Mouse (Mus musculus) heart, adult 10 weeks (tissue): ENCODE measurements around the gene Etv2. TPM values are rescaled to one million over a fixed set of nuclear protein-coding genes. Genes with fewer than 3 reads are reported as not detected.

ENCODE experiments used
- polyA plus RNA-seq: library from polyadenylated mRNA; stranded (reverse); fragments of 350-450 nt; fragmentation: Illumina TruSeq; extraction: RNeasy Lipid Tissue Mini Kit (QIAGEN cat#74804); gene quantifications from one replicate; pipeline ENCODE4 v1.2.3, GENCODE M21; 2014; ENCODE audit warnings: low read depth, low replicate concordance

Etv2 gene
- polyA plus RNA-seq: not detected

DNA sequence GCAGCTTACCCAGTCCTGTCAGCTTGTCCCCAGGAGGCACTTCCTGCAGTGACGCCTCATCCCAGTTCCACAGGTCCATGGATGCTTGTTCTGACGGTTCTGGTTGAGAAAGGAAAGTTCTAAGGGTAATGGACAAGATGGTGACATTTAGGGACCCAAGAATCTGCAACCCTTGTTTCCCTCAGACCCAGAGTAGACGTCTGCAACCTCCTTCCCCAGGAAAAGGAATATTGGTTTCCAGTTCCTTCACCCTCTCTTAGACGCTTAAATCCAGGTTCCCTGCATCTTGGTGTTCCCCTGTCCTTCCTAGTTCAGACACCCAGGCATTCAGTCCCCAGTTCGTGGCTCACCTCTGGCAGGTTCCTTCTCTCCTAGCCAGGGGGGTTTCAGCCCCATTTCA, at the start of gene Etv2:
Gene Etv2 (minus strand): TSS at position 101 of the 400 bp plus-strand sequence.

DNA sequence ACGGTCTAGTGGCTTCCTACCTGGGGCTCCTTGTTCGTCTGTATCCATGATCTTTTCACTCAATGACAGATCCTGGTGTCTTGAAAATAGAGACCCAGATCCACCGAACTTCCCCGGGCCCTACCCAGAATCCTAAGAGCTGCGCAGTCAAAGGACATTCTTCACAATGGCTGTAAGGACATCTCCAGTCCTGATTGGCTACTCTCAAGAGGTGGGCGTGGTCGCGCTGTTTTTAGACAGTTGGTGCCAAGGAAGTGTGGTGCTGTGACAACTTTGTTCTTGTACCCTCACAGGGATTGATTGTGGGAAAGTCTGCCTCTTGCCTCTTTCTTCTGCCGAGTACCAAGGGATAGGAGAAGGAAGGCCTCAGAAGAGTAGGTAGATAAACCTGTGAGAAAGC, 35.8 kb upstream of the Etv2 start, which contains the start of gene Pmis2:
Gene Pmis2 (minus strand): TSS at position 126 of the 400 bp plus-strand sequence.

DNA sequence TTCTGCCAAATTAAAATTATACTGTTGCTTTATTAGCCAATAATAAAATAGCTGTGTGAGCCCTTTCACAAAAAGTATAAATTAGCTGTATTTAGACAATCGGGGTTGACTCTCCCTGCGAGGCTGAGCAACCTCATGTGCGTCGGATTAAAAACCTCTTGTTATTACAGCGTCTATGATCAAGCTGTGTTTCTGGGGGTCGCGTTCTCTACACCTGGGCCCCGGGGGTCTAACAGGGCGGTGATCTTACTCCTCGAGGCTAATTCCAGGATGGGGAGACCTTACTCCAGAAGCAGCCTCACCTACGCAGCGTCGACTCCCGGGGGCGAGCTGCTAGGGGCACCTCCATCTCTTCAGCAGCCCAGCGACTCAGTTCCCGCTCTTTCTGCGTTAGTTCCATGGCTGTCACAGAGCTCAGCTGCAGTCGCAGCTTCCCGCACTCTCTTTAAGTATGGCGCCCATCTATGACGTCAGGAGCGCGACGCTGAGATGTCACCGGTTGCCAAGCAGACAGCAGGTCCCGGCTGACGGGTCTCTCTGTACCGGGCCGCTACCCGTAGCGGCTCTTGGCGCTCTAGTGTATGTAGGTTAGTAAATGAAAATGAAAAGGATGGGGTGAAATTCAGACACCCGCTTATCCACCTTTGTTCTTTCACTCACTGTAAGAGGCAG, 29.0 kb upstream of the Etv2 start, which contains the start of gene Haus5:
Gene Haus5 (minus strand): TSS at position 466 of the 672 bp plus-strand sequence.

DNA sequence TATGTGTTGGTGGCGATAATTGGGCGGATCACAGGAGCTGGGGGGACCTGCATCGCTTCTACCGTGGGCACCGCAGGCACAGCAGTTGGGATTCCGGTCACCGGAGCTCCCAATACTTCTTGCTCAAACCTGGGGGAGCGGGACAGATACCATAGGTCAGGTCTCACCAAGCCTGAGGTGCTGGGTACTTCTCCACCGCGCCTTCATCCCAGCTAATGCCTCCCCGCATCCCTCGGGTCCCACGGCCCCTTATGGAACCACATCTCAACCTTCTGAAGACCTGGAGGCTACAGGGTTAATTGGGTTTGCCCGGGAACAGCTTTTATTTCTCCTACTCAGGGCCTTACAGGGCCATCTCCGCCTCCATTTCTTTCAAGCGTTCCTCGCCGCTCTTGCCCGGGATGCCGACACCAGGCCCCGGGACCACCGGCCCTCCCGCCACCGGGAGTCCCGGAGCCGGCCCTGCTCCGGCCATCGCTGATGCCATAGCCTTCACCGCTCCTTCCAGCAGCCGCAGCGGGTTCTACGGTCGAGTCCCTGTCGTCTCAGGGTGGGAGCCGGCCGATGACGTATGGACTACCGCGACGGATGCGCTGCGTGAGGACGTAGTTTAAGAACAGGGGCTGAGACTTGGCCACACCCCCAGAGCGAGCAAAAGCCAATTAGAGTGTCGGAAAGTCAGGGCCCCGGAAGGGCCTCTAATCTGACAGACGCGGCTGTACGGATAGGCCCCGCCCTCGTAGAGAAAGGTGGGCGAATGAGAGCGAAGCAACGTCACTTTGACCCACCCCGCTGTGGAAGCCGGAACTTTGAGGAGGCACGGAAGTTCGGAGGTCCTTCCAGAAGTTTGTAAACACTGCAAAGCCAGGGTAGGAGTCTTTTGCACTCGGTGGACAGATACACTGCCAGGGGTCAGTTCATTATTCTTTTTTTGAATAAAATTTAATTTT, 14.2 kb upstream of the Etv2 start, which contains the start of gene Rbm42:
Gene Rbm42 (minus strand): TSS at position 727 of the 950 bp plus-strand sequence.

DNA sequence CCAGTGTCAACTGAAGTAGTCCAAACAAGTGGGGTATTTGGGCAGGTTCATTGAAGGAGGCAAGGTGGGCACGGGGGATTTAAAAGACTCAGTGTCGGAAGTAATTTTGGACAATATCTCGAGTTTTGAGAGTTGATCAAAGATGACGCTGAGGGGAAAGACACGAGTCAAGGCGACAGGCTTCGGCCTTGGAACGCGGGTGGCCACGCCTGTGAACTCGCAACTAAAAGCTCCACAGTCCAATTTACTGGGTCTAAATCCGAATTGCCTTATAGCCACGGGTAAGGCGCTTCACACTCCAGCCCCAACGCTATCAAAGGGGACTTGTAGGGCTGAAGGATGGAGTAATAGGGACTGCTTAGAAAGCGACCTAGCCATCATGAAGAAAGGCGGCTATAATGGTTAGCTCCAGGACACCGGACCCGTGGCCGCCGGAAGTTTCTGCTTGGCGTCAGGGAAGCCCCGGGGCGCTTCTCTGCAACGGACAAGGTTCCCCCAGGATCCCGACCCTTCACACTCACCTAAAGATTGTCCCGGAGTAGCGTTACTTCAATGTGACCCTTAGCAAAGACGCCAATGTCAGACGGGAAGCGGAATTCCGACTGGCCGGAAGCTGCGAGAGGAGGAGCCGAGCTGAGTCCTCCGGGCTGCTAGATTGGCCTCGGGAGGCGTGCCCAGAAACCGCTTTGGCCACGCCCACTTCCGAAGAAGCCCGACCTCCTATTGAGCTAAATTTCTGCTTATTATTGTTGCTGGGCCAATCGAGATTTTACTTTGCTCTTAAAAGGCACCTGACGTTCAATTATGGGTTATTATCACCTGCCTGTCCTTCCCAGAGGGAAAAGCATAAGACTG, 9.9 kb downstream of the Etv2 start, which contains the start of gene Cox6b1:
Gene Cox6b1 (minus strand): TSS at position 622 of the 855 bp plus-strand sequence.

DNA sequence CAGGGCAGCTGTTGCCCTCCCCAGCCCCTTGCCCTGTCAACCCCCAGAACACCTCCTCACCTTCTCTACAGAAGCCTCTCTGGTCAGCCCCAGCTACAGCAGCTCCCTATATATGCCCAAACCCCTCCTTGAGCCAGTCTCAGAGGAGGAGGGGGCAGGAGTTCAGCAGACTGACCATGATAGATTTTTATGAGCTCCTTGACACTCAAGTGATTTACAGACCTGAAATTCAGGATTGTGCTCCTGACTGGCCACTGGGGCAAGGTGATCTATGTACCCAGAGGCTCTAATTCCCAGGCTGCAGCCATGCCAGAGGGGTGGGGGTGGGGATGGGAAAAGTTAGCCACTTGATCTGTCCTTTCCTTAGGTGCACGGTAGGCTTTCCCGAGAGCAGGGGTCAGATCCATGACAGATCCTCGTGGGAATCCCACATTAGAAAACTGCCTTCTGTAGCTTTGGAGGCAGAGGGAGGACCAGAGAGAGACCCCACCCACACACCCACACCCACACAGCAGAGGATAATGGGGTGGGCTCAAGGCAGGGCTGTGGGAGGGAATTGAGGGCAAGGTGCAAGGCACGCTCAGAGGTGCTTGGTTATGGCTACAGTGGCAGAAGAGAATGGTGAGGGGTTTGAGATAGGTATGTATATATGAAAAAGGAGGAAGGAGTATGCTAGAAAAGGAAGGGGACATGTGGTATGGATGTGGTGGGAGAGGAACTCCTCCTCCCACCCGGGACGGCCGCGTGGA, 22.8 kb downstream of the Etv2 start, which contains the start of gene Upk1a:
Gene Upk1a (minus strand): TSS at position 194 of the 749 bp plus-strand sequence.

DNA sequence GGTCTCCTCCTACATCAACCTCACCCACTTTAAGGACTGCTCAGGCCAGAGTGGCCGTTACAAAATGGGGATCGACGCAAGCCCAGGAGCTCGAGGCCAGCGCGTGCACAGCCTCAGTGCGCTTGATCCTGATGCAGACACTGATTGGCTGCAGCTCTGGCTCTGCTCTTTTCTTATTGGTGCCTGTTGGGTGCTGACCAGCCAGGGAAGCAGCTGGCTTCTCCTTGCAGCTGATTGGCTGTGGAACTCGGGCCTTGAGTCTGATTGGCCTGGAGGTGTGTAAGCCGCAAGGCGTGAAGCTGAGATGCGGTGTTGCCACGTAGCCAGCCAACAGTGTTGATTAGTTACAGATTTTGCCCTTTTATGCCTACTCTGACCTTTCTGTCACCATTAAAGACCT, 36.9 kb downstream of the Etv2 start, which contains the start of gene Zbtb32:
Gene Zbtb32 (minus strand): TSS at position 124 of the 400 bp plus-strand sequence.

DNA sequence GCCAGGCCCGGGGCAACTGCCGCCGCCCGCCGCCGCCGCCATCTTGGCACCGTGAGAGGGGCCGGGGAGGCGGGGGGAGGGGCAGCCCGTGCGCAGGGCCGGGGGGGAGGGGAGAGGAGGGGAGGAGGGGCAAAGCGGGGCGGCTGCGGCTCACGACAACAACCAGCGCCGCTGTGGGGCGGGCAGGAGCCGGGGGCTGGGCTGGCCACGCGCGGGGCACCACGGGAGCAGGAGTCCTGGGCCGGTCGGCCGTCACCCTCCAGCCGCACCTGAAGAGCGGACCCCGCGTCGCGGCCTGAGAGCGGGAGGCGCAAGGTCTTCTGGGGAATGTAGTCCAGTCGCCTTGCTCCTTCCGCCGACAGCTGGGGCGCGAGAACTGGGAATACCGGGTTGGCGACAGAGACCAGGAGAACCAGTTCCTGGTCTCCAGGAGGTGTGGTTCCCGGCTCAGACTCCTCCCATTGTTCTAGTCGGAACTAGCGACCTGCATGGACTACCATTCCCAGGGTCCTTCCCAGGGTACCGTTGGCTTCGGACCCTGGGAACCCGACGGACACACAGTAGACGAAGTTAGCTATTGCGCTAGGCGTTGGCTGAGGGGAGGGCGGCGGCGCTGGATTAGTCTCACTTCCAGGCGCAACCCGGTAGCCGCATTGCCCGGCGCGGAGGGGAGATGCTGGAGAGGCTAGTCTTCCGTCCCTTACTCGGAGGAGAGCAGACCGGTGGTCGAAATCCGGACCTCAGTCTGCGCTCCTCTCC, 46.8 kb downstream of the Etv2 start, which contains the start of gene Kmt2b:
Gene Kmt2b (minus strand): TSS at position 51 of the 759 bp plus-strand sequence.

Other genes with a start within 250 kb of the Etv2 start
- 38.2 TPM for gene Tyrobp, start 222.1 kb downstream of the Etv2 start, polyA plus RNA-seq
- gene Hcst, start 216.0 kb downstream of the Etv2 start, polyA plus RNA-seq: not detected
- gene Nfkbid, start 214.1 kb downstream of the Etv2 start, polyA plus RNA-seq: 0.50 TPM
- gene Aplp1, start 190.3 kb downstream of the Etv2 start, polyA plus RNA-seq: 3.1 TPM
- not detected for gene Kirrel2, start 178.2 kb downstream of the Etv2 start, polyA plus RNA-seq
- not detected for gene Nphs1, start 177.5 kb downstream of the Etv2 start, polyA plus RNA-seq
- not detected for gene Prodh2, start 142.2 kb downstream of the Etv2 start, polyA plus RNA-seq
- gene Arhgap33, start 100.8 kb downstream of the Etv2 start, polyA plus RNA-seq: 1.1 TPM
- gene Hspb6, start 83.7 kb downstream of the Etv2 start, polyA plus RNA-seq: 945 TPM
- 3.8 TPM for gene Proser3, start 83.6 kb downstream of the Etv2 start, polyA plus RNA-seq
- gene Lin37, start 76.0 kb downstream of the Etv2 start, polyA plus RNA-seq: 17.8 TPM
- 64.0 TPM for gene U2af1l4, start 72.6 kb downstream of the Etv2 start, polyA plus RNA-seq
- 8.0 TPM for gene Gm49396, start 72.5 kb downstream of the Etv2 start, polyA plus RNA-seq
- gene Psenen, start 72.2 kb downstream of the Etv2 start, polyA plus RNA-seq: 106 TPM
- not detected for gene Igflr1, start 70.4 kb downstream of the Etv2 start, polyA plus RNA-seq
- gene Kmt2b, start 47.1 kb downstream of the Etv2 start, polyA plus RNA-seq: 16.4 TPM
- gene Zbtb32, start 36.9 kb downstream of the Etv2 start, polyA plus RNA-seq: not detected
- gene Upk1a, start 23.0 kb downstream of the Etv2 start, polyA plus RNA-seq: 0.31 TPM
- 3,676 TPM for gene Cox6b1, start 9.7 kb downstream of the Etv2 start, polyA plus RNA-seq
- 37.8 TPM for gene Rbm42, start 14.5 kb upstream of the Etv2 start, polyA plus RNA-seq
- gene Haus5, start 29.1 kb upstream of the Etv2 start, polyA plus RNA-seq: 7.5 TPM
- not detected for gene Pmis2, start 35.8 kb upstream of the Etv2 start, polyA plus RNA-seq
- gene 2200002J24Rik, start 63.1 kb upstream of the Etv2 start, polyA plus RNA-seq: not detected
- not detected for gene Atp4a, start 76.4 kb upstream of the Etv2 start, polyA plus RNA-seq
- 168 TPM for gene Tmem147, start 93.7 kb upstream of the Etv2 start, polyA plus RNA-seq
- not detected for gene Gapdhs, start 107.8 kb upstream of the Etv2 start, polyA plus RNA-seq
- 3.5 TPM for gene Sbsn, start 115.6 kb upstream of the Etv2 start, polyA plus RNA-seq
- 3.5 TPM for gene Dmkn, start 127.9 kb upstream of the Etv2 start, polyA plus RNA-seq
- not detected for gene Krtdap, start 152.0 kb upstream of the Etv2 start, polyA plus RNA-seq
- gene Ffar2, start 187.9 kb upstream of the Etv2 start, polyA plus RNA-seq: not detected
- not detected for gene Ffar3, start 220.3 kb upstream of the Etv2 start, polyA plus RNA-seq
- gene Ffar1, start 225.7 kb upstream of the Etv2 start, polyA plus RNA-seq: not detected
- 0.76 TPM for gene Cd22, start 244.5 kb upstream of the Etv2 start, polyA plus RNA-seq